Mouse (Mus musculus) fat pad, adult 2 months (tissue): Measurements from ENCODE around the gene Mphosph9.
"Not testable (repeated sequence)": the region's sequence is repeated elsewhere in the genome, so short reads cannot be mapped to it uniquely, and the experiment has no call there.

Experiments
- DNase-seq: peaks from one replicate; pipeline ENCODE4 v3.0.0-alpha.2; 2011; ENCODE audit warnings: low read depth, low spot score; ENCODE audit errors: extremely low read depth

Gene Mphosph9

DNA sequence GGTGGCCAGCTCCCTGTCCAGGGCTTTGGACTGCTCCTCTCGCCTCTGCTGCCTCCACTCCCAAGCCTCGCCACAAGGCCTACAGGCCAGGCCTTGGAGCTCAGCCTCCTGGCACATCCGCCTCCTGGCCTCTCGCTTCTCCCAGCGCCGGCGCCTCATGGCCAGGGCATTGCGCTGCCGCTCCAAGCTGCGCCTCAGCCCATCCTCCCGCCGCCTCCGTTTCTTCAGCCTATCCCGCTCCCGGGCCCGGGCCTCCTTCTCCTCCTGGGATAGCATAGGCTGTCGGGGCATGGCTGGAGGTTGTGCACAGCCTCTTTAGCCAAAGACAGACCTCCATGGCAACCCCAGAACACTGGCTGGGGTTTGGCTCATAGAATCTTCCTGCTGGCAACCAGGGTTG, 21.4 kb upstream of the Mphosph9 start:
- no peak for DNase-seq

- DNase-seq: no peak
Measured at GRCm38 (mm10) chr5:124342897-124343296, 15.1 kb upstream of the Mphosph9 start.

DNA sequence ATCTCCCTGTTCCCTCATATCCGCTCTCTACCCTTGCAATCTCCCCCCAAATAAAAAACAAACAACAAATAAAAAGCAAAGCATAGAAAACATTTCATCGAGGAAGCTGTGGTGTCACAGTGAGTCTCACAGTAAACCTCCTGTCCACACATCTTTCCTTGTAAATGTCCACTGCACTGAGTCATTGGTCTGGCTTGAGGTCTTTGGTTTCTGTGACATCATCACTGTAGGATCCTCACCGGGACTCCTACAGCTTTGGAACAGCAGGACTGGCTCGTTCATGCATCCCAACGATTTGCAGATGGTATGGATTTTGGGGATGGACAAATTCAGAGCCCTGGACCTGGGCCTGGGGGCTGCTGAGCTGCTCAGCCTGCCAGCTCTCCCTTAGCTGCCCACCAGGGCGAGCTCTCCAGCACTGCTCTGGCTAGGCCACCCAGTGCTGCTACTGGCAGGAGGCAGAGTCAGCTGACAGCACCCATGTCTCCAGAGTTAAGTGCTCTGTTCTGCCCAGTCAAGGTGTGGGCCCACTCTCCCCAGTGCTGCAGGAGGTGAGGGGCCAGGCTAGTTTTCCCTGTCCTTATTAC, 14.1 kb upstream of the Mphosph9 start:
- DNase-seq: not testable (repeated sequence)

DNA sequence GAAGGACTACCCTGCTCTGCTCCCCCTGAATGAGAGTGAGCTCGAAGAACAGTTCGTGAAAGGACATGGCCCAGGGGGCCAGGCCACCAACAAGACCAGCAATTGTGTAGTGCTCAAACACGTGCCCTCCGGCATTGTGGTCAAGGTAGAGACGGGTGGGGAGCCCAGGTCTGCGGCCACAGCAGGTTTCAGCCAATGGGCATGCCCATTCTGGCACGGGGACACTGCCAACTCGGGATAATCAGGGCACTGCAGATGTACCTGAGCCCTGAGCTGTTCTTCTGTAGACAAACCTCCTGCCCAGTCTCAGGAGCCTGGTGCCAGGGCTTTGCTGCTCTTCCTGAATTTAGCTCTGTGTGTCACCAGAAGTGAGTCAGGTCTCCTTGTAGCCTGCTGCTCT, 11.0 kb upstream of the Mphosph9 start:
- DNase-seq: no peak

DNA sequence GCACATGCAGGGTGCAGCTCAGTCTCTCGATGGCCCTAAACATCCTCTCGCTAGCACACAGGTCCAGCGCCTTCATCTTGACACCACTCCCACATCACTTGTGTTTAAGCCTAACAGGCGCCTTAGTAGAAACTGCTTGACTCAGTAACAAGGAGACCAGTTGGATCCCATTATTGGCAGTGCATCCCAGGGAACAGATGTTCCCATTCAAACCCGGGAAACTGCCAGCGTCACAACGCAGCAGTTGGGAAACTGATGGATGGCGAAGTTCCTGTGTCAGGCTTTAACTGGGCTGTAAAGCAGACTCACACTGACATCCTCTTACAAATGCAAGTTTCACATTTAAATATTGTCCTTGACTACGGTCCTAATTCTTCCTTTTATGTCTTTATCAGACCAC, 10.1 kb upstream of the Mphosph9 start:
- DNase-seq: no peak

DNA sequence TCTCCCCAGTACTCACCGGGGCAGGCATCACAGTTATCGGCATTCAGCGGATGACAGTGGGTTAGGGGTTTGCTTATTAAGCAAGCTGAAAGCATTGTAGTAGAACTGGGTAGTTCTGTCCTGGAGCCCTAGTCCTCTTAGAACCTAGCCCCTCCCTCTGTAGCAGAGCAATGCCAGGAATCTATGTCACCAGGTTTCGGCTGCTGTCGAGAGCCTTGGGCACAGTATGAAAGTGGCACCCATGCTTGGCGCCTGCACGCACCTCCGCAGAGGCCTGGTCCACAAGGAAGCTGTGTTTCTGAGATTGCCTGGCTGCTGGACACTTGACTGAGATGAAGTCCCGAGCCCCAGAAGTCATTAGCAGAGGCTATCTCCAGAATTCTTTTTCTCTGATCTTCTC, 9.3 kb upstream of the Mphosph9 start:
- no peak for DNase-seq

DNA sequence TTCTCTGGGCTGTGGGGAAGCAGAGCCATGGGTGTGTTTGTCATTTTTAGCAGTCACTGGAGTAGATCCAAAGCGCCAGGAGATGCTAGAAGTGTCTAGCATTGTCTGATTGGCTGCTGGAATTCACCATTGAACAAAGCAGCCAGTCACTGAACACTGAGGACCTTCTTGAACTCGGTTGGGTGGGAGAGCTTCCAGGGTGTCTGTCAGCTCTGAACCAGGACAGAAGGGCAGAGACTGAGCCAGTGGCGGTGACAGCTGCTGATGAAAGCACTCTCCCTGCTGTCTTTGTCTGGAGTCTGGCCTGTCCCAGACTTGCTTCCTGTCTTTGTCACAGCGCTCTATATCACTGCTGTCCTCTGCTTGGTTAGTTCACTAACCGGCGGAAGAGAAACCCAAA, 6.6 kb upstream of the Mphosph9 start:
- no peak for DNase-seq

DNA sequence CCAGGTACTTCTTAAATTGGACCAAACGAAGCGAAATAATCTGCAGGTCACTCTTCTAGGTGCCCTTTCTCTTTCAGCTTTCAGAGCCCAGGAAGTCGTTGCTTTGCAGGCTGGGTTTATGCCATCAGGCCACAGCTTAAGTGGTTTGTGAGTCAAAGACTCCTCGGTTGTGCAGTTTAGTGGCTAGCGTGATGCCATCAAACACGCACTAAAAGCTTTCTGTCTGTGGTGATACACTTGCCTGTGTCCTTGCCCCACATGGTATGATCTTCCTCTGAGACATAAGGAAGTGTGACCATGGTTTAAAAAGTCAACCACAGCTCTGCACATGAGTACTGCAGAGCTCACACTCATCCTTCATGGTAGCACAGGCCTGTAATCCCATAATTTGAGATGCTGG, 2.3 kb upstream of the Mphosph9 start:
- DNase-seq: no peak

DNA sequence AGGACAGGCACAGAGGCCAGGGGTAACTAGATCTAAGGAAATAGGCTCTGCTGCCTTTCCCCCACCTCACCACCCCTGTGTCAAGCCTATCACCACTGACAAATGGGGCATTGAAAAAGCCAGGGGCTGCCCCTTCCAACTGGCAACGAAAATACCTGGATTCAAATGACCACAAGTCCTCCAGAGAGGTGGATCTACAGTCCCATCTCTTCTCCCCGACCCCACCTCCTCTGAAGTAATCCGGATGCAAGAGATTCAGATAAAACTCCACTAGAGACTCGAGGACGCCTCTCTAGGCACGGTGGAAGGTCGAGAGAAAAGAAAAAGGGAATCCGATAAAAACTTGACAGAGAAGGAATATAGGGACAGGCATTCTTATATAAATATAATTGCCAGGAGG, 943 bp downstream of the Mphosph9 start:
- no peak for DNase-seq

DNA sequence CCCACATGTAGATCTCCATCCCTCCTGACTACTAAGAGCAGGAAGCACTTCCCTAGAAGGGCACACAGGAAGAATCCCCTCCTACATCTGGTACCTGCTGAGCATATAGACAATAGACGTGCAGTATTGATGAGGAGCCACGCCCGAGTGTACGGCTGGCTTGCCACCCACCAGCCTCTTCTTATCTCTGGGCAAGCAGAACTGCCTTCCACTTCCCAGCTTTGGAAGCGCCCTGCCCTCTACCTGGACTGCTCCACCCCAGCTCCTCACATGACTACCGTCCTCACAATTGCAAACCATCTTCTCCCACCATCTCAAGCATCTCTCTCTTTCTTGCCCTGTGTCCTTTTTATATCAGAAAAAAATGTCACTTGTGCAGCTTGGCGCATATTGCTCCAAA, 10.1 kb downstream of the Mphosph9 start:
- DNase-seq: no peak

DNA sequence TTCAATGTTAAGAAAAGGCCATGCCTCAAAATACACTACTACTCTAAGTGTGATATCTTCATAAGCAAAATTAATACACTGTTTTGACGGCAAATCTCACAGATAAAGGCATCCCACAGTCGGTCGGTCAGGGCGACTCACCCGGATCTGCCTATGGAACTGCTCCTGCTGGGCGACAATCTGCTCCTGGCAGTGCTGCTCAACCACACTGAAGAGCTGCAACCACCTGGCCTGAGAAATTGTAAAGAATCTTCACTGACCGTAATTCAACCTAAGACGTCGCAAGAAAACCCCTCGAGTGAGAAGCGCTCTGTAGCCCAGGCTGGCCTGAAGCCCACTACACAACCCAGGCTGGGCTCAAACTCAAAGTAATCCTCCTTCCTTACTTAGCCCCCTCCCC, 11.8 kb downstream of the Mphosph9 start:
- DNase-seq: no peak

GRCm38 (mm10) chr5:124315498-124315897, 12.3 kb downstream of the Mphosph9 start:
- no peak for DNase-seq

- no peak for DNase-seq
Measured at GRCm38 (mm10) chr5:124310091-124310490, 17.7 kb downstream of the Mphosph9 start.

- DNase-seq: no peak
Measured at GRCm38 (mm10) chr5:124309155-124309554, 18.6 kb downstream of the Mphosph9 start.

DNA sequence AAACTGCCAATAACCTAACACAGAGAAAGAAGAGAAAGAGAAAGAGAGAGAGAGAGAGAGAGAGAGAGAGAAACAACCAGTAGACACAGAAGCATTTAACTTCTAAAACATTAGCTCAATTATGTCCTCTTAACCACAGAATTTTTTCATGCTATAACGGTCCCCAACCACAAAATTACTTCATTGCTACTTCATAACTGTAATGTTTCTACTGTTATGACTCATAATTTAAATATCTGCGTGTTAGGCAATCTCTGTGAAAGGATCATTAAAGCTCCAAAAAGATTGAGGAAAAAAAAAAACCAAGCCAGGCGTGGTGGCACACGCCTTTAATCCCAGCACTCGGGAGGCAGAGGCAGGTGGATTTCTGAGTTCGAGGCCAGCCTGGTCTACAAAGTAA, 24.9 kb downstream of the Mphosph9 start:
- DNase-seq: not testable (repeated sequence)

GRCm38 (mm10) chr5:124300132-124300531, 27.6 kb downstream of the Mphosph9 start:
- DNase-seq: no peak

DNA sequence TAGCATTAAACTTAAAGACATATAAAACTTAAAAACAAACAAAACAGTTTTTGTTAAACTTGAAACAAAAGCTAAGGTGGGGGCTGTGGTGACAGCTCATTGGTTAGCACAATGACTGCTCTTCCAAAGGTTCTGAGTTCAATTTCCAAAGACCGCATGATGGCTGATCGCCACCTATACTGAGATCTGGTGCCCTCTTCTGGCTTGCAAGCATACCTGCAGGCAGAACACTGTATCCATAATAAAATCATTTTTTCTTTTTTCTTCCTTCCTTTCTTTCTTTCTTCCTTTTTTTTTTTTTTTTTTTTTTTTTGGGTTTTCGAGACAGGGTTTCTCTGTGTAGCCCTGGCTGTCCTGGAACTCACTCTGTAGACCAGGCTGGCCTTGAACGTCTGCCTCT, 28.5 kb downstream of the Mphosph9 start:
- DNase-seq: not testable (repeated sequence)

DNA sequence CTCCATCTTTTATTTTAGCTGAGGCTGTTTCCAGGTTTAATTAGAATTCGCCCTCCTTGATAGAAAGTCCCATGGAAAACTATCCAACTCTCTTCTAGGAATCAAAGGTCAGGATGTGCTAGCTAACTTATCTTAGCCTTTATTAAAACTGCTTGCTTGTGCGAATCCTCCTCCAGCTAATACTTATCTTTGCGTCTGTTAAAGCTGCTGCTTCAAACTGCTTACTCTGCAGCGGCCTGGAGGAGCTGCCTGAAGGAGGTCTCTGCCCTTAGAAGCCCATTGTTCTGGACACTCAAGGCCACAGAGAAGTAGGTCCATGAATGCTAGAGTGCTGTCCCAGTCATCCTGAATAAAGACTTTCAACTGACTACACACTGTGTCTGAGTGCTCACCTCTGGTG, 31.3 kb downstream of the Mphosph9 start:
- DNase-seq: no peak

DNA sequence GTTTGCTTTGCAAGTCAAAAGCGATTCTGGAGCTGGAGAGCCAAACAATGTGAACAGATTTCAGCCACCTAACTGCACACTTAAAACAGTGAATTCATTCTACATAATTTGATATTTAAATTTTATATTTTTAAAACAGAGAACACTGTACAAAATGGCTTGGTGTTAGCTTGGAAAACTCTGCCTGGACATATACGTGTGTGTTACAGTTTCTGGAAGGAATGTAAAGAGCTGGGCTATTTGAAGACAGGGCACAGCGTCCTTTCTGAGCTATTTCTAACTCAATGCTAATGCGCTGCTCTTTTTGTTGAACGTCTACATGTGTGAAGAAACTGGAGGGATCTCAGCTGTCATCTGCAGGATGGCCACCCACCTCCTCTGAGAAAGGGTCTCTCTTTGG, 33.8 kb downstream of the Mphosph9 start:
- DNase-seq: no peak

- no peak for DNase-seq
Measured at GRCm38 (mm10) chr5:124290216-124290615, 37.6 kb downstream of the Mphosph9 start.

- DNase-seq: no peak
Measured at GRCm38 (mm10) chr5:124287616-124288247, 40.0 kb downstream of the Mphosph9 start.

- DNase-seq: no peak
Measured at GRCm38 (mm10) chr5:124284330-124284729, 43.4 kb downstream of the Mphosph9 start.

DNA sequence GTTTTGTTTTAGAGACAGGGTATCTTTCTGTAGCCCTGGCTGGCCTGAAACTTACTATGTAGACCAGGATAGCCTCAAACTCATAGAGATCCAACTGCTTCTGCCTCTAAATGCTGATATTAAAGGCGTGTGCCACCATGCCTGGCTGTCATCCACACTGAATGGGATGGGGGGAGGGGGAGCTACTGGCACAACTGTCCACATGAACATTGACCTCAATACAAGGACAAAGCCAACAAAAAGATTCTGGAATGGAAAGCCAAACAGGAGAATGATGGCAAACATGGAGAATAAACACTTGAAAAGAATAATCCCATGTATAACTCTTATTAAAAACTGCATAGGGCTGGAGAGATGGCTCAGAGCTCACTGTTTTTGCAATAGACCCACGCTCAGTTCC, 44.9 kb downstream of the Mphosph9 start:
- no peak for DNase-seq
